Mouse (Mus musculus): ENCODE data around the gene Gm10570. TPM values are rescaled to one million over a fixed set of nuclear protein-coding genes. Genes with fewer than 3 reads are reported as not detected.

The Gm10570 gene
- polyA plus RNA-seq, 2 experiments: 0.08 TPM; not detected in 1

GRCm38 (mm10) chr4:130283826-130284225 lies 24.6 kb downstream of the Gm10570 start:
- H3K4me2 ChIP-seq (ENCODE audit: low read depth): no peak overlapping the region
- WGBS (ENCODE audit: insufficient replicate concordance): 20% methylated on average over 9 of the region's 9 CpGs
- ATAC-seq (ENCODE audit: insufficient read depth): no peak
- no peaks in the 10 kb centered on the region for H3K36me3 ChIP-seq (replicated peaks; ENCODE audit: control insufficient read depth, insufficient read depth, low read depth)
- no peaks in the 10 kb centered on the region for H3K9me3 ChIP-seq (ENCODE audit: control insufficient read depth, low read length)
- DNase-seq (ENCODE audit: low read depth in 3 of 3, low spot score in 3 of 3): no peak
- peaks cover 17% of the 10 kb centered on the region for H3K27me3 ChIP-seq (ENCODE audit: control insufficient read depth, insufficient read depth, low read length)
- no peak overlapping the region for H3K4me3 ChIP-seq (ENCODE audit: insufficient read depth in 1 of 2, low read depth in 2 of 2, low read length in 2 of 2)
- no peak overlapping the region for H3K9ac ChIP-seq (replicated peaks)
- H3K4me1 ChIP-seq (replicated peaks; ENCODE audit: control insufficient read depth in 2 of 2, insufficient read depth in 2 of 2, low read length in 1 of 2): no peaks in the 10 kb centered on the region
- no peak for TF ChIP-seq EP300 (IDR thresholded peaks at IDR 0.05; ENCODE audit: low read depth)
- no peak for TF ChIP-seq CTCF (IDR thresholded peaks at IDR 0.05; ENCODE audit: low read depth)
- no peak overlapping the region for H3K27ac ChIP-seq

- no peak for TF ChIP-seq EP300 (IDR thresholded peaks at IDR 0.05; ENCODE audit: low read depth)
- TF ChIP-seq CTCF (IDR thresholded peaks at IDR 0.05; ENCODE audit: low read depth): no peak
- no peak for ATAC-seq (ENCODE audit: insufficient read depth)
- H3K27me3 ChIP-seq (ENCODE audit: control insufficient read depth, insufficient read depth, low read length): peaks cover 17% of the 10 kb centered on the region
- DNase-seq (ENCODE audit: low read depth in 3 of 3, low spot score in 3 of 3): no peak
- no peak overlapping the region for H3K27ac ChIP-seq
- no peak overlapping the region for H3K4me3 ChIP-seq (ENCODE audit: insufficient read depth in 1 of 2, low read depth in 2 of 2, low read length in 2 of 2)
- no peak overlapping the region for H3K4me2 ChIP-seq (ENCODE audit: low read depth)
- no peak overlapping the region for H3K9ac ChIP-seq (replicated peaks)
- H3K36me3 ChIP-seq (replicated peaks; ENCODE audit: control insufficient read depth, insufficient read depth, low read depth): no peaks in the 10 kb centered on the region
- 63% methylated on average over 5 of the region's 5 CpGs for WGBS (ENCODE audit: insufficient replicate concordance)
- no peaks in the 10 kb centered on the region for H3K4me1 ChIP-seq (replicated peaks; ENCODE audit: control insufficient read depth in 2 of 2, insufficient read depth in 2 of 2, low read length in 1 of 2)
- no peaks in the 10 kb centered on the region for H3K9me3 ChIP-seq (ENCODE audit: control insufficient read depth, low read length)
Measured at GRCm38 (mm10) chr4:130282856-130283255, 25.6 kb downstream of the Gm10570 start.

GRCm38 (mm10) chr4:130279105-130279504 lies 29.4 kb downstream of the Gm10570 start, which contains the start of gene Serinc2:
Gene Serinc2 (minus strand): TSS chr4:130279205.
- H3K4me1 ChIP-seq (replicated peaks; ENCODE audit: control insufficient read depth in 2 of 2, insufficient read depth in 2 of 2, low read length in 1 of 2): no peaks in the 10 kb centered on the region
- ATAC-seq (ENCODE audit: insufficient read depth) (no peak), DNase-seq (ENCODE audit: low read depth in 3 of 3, low spot score in 3 of 3) (no peak)
- peaks cover 40% of the 10 kb centered on the region for H3K27me3 ChIP-seq (ENCODE audit: control insufficient read depth, insufficient read depth, low read length)
- no peaks in the 10 kb centered on the region for H3K36me3 ChIP-seq (replicated peaks; ENCODE audit: control insufficient read depth, insufficient read depth, low read depth)
- H3K27ac ChIP-seq: no peak within 1 kb of the TSS
- WGBS (ENCODE audit: insufficient replicate concordance): 43% methylated on average over 2 of the region's 2 CpGs
- TF ChIP-seq EP300 (IDR thresholded peaks at IDR 0.05; ENCODE audit: low read depth): no peak
- TF ChIP-seq CTCF (IDR thresholded peaks at IDR 0.05; ENCODE audit: low read depth): no peak
- no peak within 1 kb of the TSS for H3K4me2 ChIP-seq (ENCODE audit: low read depth)
- H3K4me3 ChIP-seq (ENCODE audit: insufficient read depth in 1 of 2, low read depth in 2 of 2, low read length in 2 of 2): no peak within 1 kb of the TSS
- H3K9me3 ChIP-seq (ENCODE audit: control insufficient read depth, low read length): no peaks in the 10 kb centered on the region
- no peak within 1 kb of the TSS for H3K9ac ChIP-seq (replicated peaks)

GRCm38 (mm10) chr4:130276573-130277176 lies 31.8 kb downstream of the Gm10570 start:
- no peak for DNase-seq (ENCODE audit: low read depth in 3 of 3, low spot score in 3 of 3)
- Histone ChIP-seq H3K36me3 (replicated peaks; ENCODE audit: control insufficient read depth, insufficient read depth, low read depth) (no peaks in the 10 kb centered on the region), H3K27me3 (ENCODE audit: control insufficient read depth, insufficient read depth, low read length) (peaks cover 60% of the 10 kb centered on the region), H3K27ac (no peak overlapping the region), H3K4me2 (ENCODE audit: low read depth) (no peak overlapping the region), H3K9me3 (ENCODE audit: control insufficient read depth, low read length) (no peaks in the 10 kb centered on the region), H3K4me1 (replicated peaks; ENCODE audit: control insufficient read depth in 2 of 2, insufficient read depth in 2 of 2, low read length in 1 of 2) (no peaks in the 10 kb centered on the region), H3K9ac (replicated peaks) (no peak overlapping the region), H3K4me3 (ENCODE audit: insufficient read depth in 1 of 2, low read depth in 2 of 2, low read length in 2 of 2) (no peak overlapping the region)
- no peak for TF ChIP-seq EP300 (IDR thresholded peaks at IDR 0.05; ENCODE audit: low read depth)
- TF ChIP-seq CTCF (IDR thresholded peaks at IDR 0.05; ENCODE audit: low read depth): no peak
- 28% methylated on average over 7 of the region's 7 CpGs for WGBS (ENCODE audit: insufficient replicate concordance)
- no peak for ATAC-seq (ENCODE audit: insufficient read depth)

GRCm38 (mm10) chr4:130275823-130276105 lies 32.7 kb downstream of the Gm10570 start:
- WGBS (ENCODE audit: insufficient replicate concordance): 37% methylated on average over 5 of the region's 5 CpGs
- no peaks in the 10 kb centered on the region for H3K36me3 ChIP-seq (replicated peaks; ENCODE audit: control insufficient read depth, insufficient read depth, low read depth)
- no peak for TF ChIP-seq EP300 (IDR thresholded peaks at IDR 0.05; ENCODE audit: low read depth)
- TF ChIP-seq CTCF (IDR thresholded peaks at IDR 0.05; ENCODE audit: low read depth): no peak
- no peak overlapping the region for H3K27ac ChIP-seq
- ATAC-seq (ENCODE audit: insufficient read depth) (no peak), DNase-seq (ENCODE audit: low read depth in 3 of 3, low spot score in 3 of 3) (no peak)
- no peak overlapping the region for H3K4me3 ChIP-seq (ENCODE audit: insufficient read depth in 1 of 2, low read depth in 2 of 2, low read length in 2 of 2)
- 0 out of 4 replicates have a peak, but pooled peaks cover 0 to 2% of the 10 kb centered on the region in 2 experiments for H3K4me1 ChIP-seq (replicated peaks; ENCODE audit: control insufficient read depth in 2 of 2, insufficient read depth in 2 of 2, low read length in 1 of 2)
- H3K27me3 ChIP-seq (ENCODE audit: control insufficient read depth, insufficient read depth, low read length): peaks cover 66% of the 10 kb centered on the region
- no peaks in the 10 kb centered on the region for H3K9me3 ChIP-seq (ENCODE audit: control insufficient read depth, low read length)
- no peak overlapping the region for H3K9ac ChIP-seq (replicated peaks)
- H3K4me2 ChIP-seq (ENCODE audit: low read depth): no peak overlapping the region
